Mouse (Mus musculus): ENCODE measurements around the gene Olfr325. TPM values are rescaled to one million over a fixed set of nuclear protein-coding genes. Genes with fewer than 3 reads are reported as not detected.
"Not testable (repeated sequence)": the region's sequence is repeated elsewhere in the genome, so short reads cannot be mapped to it uniquely, and the experiment has no call there.

Olfr325 gene
- not detected in 2 replicates for polyA plus RNA-seq (2015; fragmentation: Nextera tagmentation; extraction: Ambion mirVana)

- no peak within 1 kb of the TSS for H3K9ac ChIP-seq (ENCODE audit: low read depth, low read length)
- TF ChIP-seq CTCF (IDR thresholded peaks at IDR 0.05; ENCODE audit: low read depth): no peak
- no peaks in the 10 kb centered on the region for H3K9me3 ChIP-seq (ENCODE audit: control insufficient read depth)
- no peaks in the 10 kb centered on the region for H3K36me3 ChIP-seq (ENCODE audit: control insufficient read depth, insufficient read depth)
- H3K4me2 ChIP-seq (replicated peaks; ENCODE audit: low read depth): no peak within 1 kb of the TSS
- no peak within 1 kb of the TSS for H3K27ac ChIP-seq (ENCODE audit: low read depth, low read length)
- peaks cover 7% of the 10 kb centered on the region; the same call in 1 of the 2 replicates for H3K27me3 ChIP-seq (replicated peaks; ENCODE audit: control insufficient read depth, insufficient read depth, low read length)
- no peak within 1 kb of the TSS for H3K4me3 ChIP-seq (ENCODE audit: low read depth, low read length)
- no peak for ATAC-seq
- 49% methylated on average over 1 of the region's 1 CpGs for WGBS
- H3K4me1 ChIP-seq (replicated peaks; ENCODE audit: control insufficient read depth, insufficient read depth, low read length): no peaks in the 10 kb centered on the region
These were observed at the start of gene Olfr325 for GRCm38 (mm10) chr11:58577430-58577829. Gene Olfr325, plus strand, starts transcription at chr11:58577730.

DNA sequence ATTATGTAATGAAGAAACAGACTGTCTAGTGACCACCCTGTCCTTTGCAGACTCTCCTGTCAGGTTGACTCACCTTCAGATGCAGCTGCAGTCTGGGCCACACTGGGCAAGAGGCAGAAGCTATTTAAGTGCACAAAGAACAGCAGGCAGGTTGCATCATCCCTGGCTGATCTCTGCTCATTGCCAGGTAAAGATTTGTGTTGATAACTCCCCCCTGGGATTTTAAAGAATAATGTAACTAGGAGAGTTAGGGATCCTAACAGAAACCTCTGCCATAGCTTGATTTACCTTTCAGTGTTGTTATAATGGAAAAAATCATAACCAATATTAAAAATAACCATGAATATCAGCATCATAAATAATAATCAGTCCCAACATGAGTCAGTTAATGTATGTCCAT lies 42.8 kb upstream of the Olfr325 start, which contains the start of gene Olfr330:
Gene Olfr330, minus strand, starts transcription at position 101 of the 400 bp plus-strand sequence.
- H3K27me3 ChIP-seq (replicated peaks; ENCODE audit: control insufficient read depth, insufficient read depth, low read length); H3K4me2 ChIP-seq (replicated peaks; ENCODE audit: low read depth); H3K9ac ChIP-seq (ENCODE audit: low read depth, low read length); H3K9me3 ChIP-seq (ENCODE audit: control insufficient read depth); H3K4me1 ChIP-seq (replicated peaks; ENCODE audit: control insufficient read depth, insufficient read depth, low read length); ATAC-seq; H3K36me3 ChIP-seq (ENCODE audit: control insufficient read depth, insufficient read depth); H3K27ac ChIP-seq (ENCODE audit: low read depth, low read length); H3K4me3 ChIP-seq (ENCODE audit: low read depth, low read length): not testable (repeated sequence)

- 72% methylated on average over 5 of the region's 5 CpGs for WGBS
- Histone ChIP-seq H3K4me1 (replicated peaks; ENCODE audit: control insufficient read depth, insufficient read depth, low read length) (no peaks in the 10 kb centered on the region), H3K27me3 (replicated peaks; ENCODE audit: control insufficient read depth, insufficient read depth, low read length) (0 out of 2 replicates have a peak, but pooled peaks cover 2% of the 10 kb centered on the region), H3K9me3 (ENCODE audit: control insufficient read depth) (no peaks in the 10 kb centered on the region), H3K27ac (ENCODE audit: low read depth, low read length) (no peak within 1 kb of the TSS), H3K9ac (ENCODE audit: low read depth, low read length) (no peak within 1 kb of the TSS), H3K36me3 (ENCODE audit: control insufficient read depth, insufficient read depth) (no peaks in the 10 kb centered on the region), H3K4me2 (replicated peaks; ENCODE audit: low read depth) (no peak within 1 kb of the TSS), H3K4me3 (ENCODE audit: low read depth, low read length) (no peak within 1 kb of the TSS)
- TF ChIP-seq CTCF (IDR thresholded peaks at IDR 0.05; ENCODE audit: low read depth): no peak
- no peak for ATAC-seq
These were observed 31.2 kb upstream of the Olfr325 start, which contains the start of gene Olfr329-ps for GRCm38 (mm10) chr11:58546322-58546721. Gene Olfr329-ps, minus strand, starts transcription at chr11:58546422.

DNA sequence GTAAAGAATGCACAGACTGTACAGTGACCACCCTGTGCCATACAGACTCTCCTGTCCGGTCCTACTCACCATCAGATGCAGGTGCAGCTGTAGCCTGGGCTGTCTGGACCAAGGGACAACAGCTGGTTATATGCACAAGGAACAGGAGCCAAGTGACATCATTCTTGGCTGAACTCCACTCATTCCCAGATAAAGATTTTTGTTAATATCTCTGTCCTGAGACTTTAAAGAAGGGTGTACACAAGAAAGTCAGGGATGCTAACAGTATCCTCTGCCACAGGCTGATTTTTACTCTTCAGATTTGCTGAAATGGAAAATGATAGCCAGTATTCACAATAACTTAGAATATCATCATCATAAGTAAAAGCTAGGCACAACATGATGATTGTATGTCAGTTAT lies 22.0 kb upstream of the Olfr325 start, which contains the start of gene Olfr328:
Gene Olfr328, minus strand, starts transcription at position 101 of the 400 bp plus-strand sequence.
- Histone ChIP-seq H3K4me3 (ENCODE audit: low read depth, low read length) (no peak within 1 kb of the TSS), H3K27ac (ENCODE audit: low read depth, low read length) (no peak within 1 kb of the TSS), H3K36me3 (ENCODE audit: control insufficient read depth, insufficient read depth) (no peaks in the 10 kb centered on the region), H3K9ac (ENCODE audit: low read depth, low read length) (no peak within 1 kb of the TSS), H3K27me3 (replicated peaks; ENCODE audit: control insufficient read depth, insufficient read depth, low read length) (peaks cover 10% of the 10 kb centered on the region; the same call in 1 of the 2 replicates), H3K4me1 (replicated peaks; ENCODE audit: control insufficient read depth, insufficient read depth, low read length) (no peaks in the 10 kb centered on the region), H3K9me3 (ENCODE audit: control insufficient read depth) (no peaks in the 10 kb centered on the region), H3K4me2 (replicated peaks; ENCODE audit: low read depth) (no peak within 1 kb of the TSS)
- no peak for ATAC-seq
- no peak for TF ChIP-seq CTCF (IDR thresholded peaks at IDR 0.05; ENCODE audit: low read depth)
- WGBS: 88% methylated on average over 1 of the region's 1 CpGs

GRCm38 (mm10) chr11:58570405-58570804 lies 7.1 kb upstream of the Olfr325 start, which contains the start of gene Olfr224:
Gene Olfr224, minus strand, starts transcription at chr11:58570553.
- Histone ChIP-seq H3K9me3 (ENCODE audit: control insufficient read depth) (no peaks in the 10 kb centered on the region), H3K4me3 (ENCODE audit: low read depth, low read length) (no peak within 1 kb of the TSS), H3K4me1 (replicated peaks; ENCODE audit: control insufficient read depth, insufficient read depth, low read length) (no peaks in the 10 kb centered on the region), H3K4me2 (replicated peaks; ENCODE audit: low read depth) (no peak within 1 kb of the TSS), H3K27me3 (replicated peaks; ENCODE audit: control insufficient read depth, insufficient read depth, low read length) (no peaks in the 10 kb centered on the region), H3K27ac (ENCODE audit: low read depth, low read length) (no peak within 1 kb of the TSS), H3K9ac (ENCODE audit: low read depth, low read length) (no peak within 1 kb of the TSS), H3K36me3 (ENCODE audit: control insufficient read depth, insufficient read depth) (no peaks in the 10 kb centered on the region)
- no peak for ATAC-seq
- no peak for TF ChIP-seq CTCF (IDR thresholded peaks at IDR 0.05; ENCODE audit: low read depth)
- WGBS: 67% methylated on average over 5 of the region's 5 CpGs

DNA sequence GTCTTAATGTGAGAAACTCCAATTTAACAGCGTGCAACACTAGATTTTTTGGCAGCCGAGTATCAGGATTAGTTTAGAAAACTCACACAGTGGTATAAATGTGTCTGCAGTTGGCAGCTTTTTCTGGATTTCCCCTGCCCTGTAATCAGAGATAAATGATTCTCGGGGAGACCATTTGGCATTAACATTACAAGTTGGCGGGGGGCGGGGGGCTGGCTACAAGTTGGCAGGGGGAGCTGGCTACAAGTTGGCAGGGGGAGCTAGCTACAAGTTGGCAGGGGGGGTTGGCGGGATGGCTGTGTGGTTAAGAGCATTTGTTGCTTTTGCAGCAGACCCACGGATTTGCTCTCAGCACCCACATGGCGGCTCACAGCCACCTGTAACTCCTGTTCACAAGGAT lies 1.1 kb downstream of the Olfr325 start:
- ATAC-seq: no peak
- Histone ChIP-seq H3K27ac (ENCODE audit: low read depth, low read length) (no peak overlapping the region), H3K4me3 (ENCODE audit: low read depth, low read length) (no peak overlapping the region), H3K4me2 (replicated peaks; ENCODE audit: low read depth) (no peak overlapping the region), H3K9me3 (ENCODE audit: control insufficient read depth) (no peaks in the 10 kb centered on the region), H3K4me1 (replicated peaks; ENCODE audit: control insufficient read depth, insufficient read depth, low read length) (no peaks in the 10 kb centered on the region), H3K27me3 (replicated peaks; ENCODE audit: control insufficient read depth, insufficient read depth, low read length) (peaks cover 7% of the 10 kb centered on the region; the same call in 1 of the 2 replicates), H3K9ac (ENCODE audit: low read depth, low read length) (no peak overlapping the region), H3K36me3 (ENCODE audit: control insufficient read depth, insufficient read depth) (no peaks in the 10 kb centered on the region)
- no peak for TF ChIP-seq CTCF (IDR thresholded peaks at IDR 0.05; ENCODE audit: low read depth)
- 80% methylated on average over 8 of the region's 8 CpGs for WGBS
